Mouse (Mus musculus): ENCODE measurements around the gene Tex2.

DNA sequence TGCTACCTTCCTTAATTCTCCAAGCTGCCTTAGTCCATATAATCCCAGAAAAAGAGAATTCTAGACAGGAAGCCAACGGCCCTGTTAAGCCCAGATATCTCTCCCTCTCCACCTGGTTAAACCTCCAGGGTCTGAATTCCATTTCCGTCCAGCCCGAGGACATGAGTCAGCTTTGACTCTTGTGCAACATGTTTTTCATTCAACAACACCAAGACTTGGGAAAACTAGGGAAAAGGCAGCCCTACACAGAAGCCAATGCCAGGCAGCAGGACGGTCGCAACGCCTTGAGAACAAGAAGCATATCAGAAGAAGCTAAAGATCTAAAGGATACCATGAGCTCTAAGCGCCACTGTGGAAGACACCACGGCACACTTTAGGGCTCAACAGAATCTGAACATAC is 32.8 kb downstream of the Tex2 start:
- TF ChIP-seq CTCF (IDR thresholded peaks at IDR 0.05; ENCODE audit: extremely low read depth, insufficient read depth, insufficient read length, insufficient replicate concordance) (no peak), POLR2A (IDR thresholded peaks at IDR 0.05; ENCODE audit: low read depth, low read length) (no peak)
